Mouse (Mus musculus): ENCODE data around the gene Crat. TPM values are rescaled to one million over a fixed set of nuclear protein-coding genes. Genes with fewer than 3 reads are reported as not detected.

The Crat gene
- 22.5 and 25.0 TPM in 2 replicates for polyA plus RNA-seq (2015; fragmentation: Nextera tagmentation; extraction: Ambion mirVana)

GRCm38 (mm10) chr2:30415157-30415935, at the start of gene Crat:
Crat (minus strand) TSS chr2:30415813.
- Histone ChIP-seq H3K27me3 (no peaks in the 10 kb centered on the region), H3K4me1 (peaks cover 42% of the 10 kb centered on the region), H3K4me3 (peak within 1 kb of the TSS; percentile 90), H3K9me3 (no peaks in the 10 kb centered on the region), H3K9ac (peak within 1 kb of the TSS; percentile 95), H3K36me3 (no peaks in the 10 kb centered on the region), H3K4me2 (peak within 1 kb of the TSS; percentile 68), H3K27ac (peak within 1 kb of the TSS; percentile 98)
- ATAC-seq (ENCODE audit: insufficient number of reproducible peaks, insufficient read depth, low FRiP score, low TSS enrichment, low read depth): peak; percentile 80
- WGBS: under 1% methylated on average over 58 of the region's 58 CpGs

DNA sequence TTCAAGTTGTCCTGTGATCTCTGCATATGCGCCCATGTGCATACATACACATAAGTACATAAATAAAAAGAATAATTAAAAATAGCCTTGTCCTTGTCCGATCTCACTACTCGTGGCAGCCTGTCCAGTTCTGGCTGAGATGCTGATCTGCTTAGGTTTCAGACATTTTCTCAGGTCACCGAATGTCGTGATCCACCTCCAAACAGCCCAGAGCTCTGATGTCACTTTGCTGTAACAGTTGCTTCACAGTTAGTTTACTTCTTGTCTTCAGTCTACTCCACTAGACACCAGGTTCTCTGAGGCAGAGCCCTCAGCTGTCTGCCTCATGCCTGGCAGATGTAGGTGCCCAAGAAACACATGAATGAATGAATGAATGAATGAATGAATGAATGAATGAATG, 48.8 kb upstream of the Crat start:
- Histone ChIP-seq H3K4me3 (peak overlapping the region; percentile 27), H3K27ac (peak overlapping the region; percentile 87), H3K4me2 (peak overlapping the region; percentile 60), H3K27me3 (no peaks in the 10 kb centered on the region), H3K9me3 (no peaks in the 10 kb centered on the region), H3K4me1 (peaks cover 47% of the 10 kb centered on the region), H3K9ac (peak overlapping the region; percentile 49; the same call in 1 of the 2 replicates), H3K36me3 (no peaks in the 10 kb centered on the region)
- 66% methylated on average over 5 of the region's 5 CpGs for WGBS
- no peak for ATAC-seq (ENCODE audit: insufficient number of reproducible peaks, insufficient read depth, low FRiP score, low TSS enrichment, low read depth)

GRCm38 (mm10) chr2:30463904-30464330, 48.3 kb upstream of the Crat start:
- Histone ChIP-seq H3K4me1 (peaks cover 43% of the 10 kb centered on the region), H3K27me3 (no peaks in the 10 kb centered on the region), H3K9me3 (no peaks in the 10 kb centered on the region), H3K4me2 (peak overlapping the region; percentile 60), H3K4me3 (peak overlapping the region; percentile 27), H3K27ac (peak overlapping the region; percentile 87), H3K9ac (peak overlapping the region; percentile 49), H3K36me3 (peaks cover 5% of the 10 kb centered on the region; the same call in 1 of the 2 replicates)
- ATAC-seq (ENCODE audit: insufficient number of reproducible peaks, insufficient read depth, low FRiP score, low TSS enrichment, low read depth): peak; percentile 72
- 4% methylated on average over 9 of the region's 9 CpGs for WGBS

- Histone ChIP-seq H3K27ac (peak overlapping the region; percentile 87), H3K36me3 (peaks cover 6% of the 10 kb centered on the region; the same call in 1 of the 2 replicates), H3K4me3 (peak overlapping the region; percentile 27), H3K27me3 (no peaks in the 10 kb centered on the region), H3K9me3 (no peaks in the 10 kb centered on the region), H3K4me1 (peaks cover 38% of the 10 kb centered on the region), H3K9ac (peak overlapping the region; percentile 49), H3K4me2 (peak overlapping the region; percentile 60)
- ATAC-seq (ENCODE audit: insufficient number of reproducible peaks, insufficient read depth, low FRiP score, low TSS enrichment, low read depth): peak; percentile 48
- 25% methylated on average over 5 of the region's 5 CpGs for WGBS
Measured at GRCm38 (mm10) chr2:30463341-30463761, 47.7 kb upstream of the Crat start.

DNA sequence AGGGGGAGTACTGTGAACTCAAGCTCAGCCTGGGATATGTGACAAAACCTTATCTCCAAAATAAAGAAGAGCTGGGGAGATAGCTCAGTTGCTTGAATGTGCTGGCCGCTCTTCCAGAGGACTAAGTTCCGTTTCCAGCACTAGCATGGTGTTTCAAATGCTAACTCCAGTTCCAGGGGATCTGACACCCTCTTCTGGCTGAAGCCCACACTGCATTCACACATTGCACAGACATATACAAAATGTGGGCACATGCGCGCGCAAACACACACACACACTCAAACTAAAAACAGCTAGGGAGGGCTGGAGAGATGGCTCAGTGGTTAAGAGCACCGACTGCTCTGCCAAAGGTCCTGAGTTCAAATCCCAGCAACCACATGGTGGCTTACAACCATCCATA, 43.6 kb upstream of the Crat start:
- no peak overlapping the region for H3K4me3 ChIP-seq
- ATAC-seq (ENCODE audit: insufficient number of reproducible peaks, insufficient read depth, low FRiP score, low TSS enrichment, low read depth): no peak
- H3K27ac ChIP-seq: no peak overlapping the region
- no peaks in the 10 kb centered on the region for H3K9me3 ChIP-seq
- no peaks in the 10 kb centered on the region for H3K27me3 ChIP-seq
- WGBS: 91% methylated on average over 6 of the region's 6 CpGs
- H3K4me1 ChIP-seq: peaks cover 25% of the 10 kb centered on the region
- no peak overlapping the region for H3K9ac ChIP-seq
- no peak overlapping the region for H3K4me2 ChIP-seq
- H3K36me3 ChIP-seq: peaks cover 9% of the 10 kb centered on the region

GRCm38 (mm10) chr2:30458349-30458748, 42.7 kb upstream of the Crat start:
- no peaks in the 10 kb centered on the region for H3K27me3 ChIP-seq
- no peaks in the 10 kb centered on the region for H3K9me3 ChIP-seq
- peaks cover 16% of the 10 kb centered on the region for H3K4me1 ChIP-seq
- WGBS: 84% methylated on average over 6 of the region's 6 CpGs
- peaks cover 18% of the 10 kb centered on the region for H3K36me3 ChIP-seq
- no peak overlapping the region for H3K4me3 ChIP-seq
- H3K27ac ChIP-seq: peak overlapping the region; percentile 48; the same call in 1 of the 2 replicates
- no peak for ATAC-seq (ENCODE audit: insufficient number of reproducible peaks, insufficient read depth, low FRiP score, low TSS enrichment, low read depth)
- no peak overlapping the region for H3K4me2 ChIP-seq
- no peak overlapping the region for H3K9ac ChIP-seq

- H3K4me3 ChIP-seq: no peak overlapping the region
- H3K4me1 ChIP-seq: peaks cover 14% of the 10 kb centered on the region; the same call in 1 of the 2 replicates
- no peak overlapping the region for H3K27ac ChIP-seq
- no peaks in the 10 kb centered on the region for H3K27me3 ChIP-seq
- no peak overlapping the region for H3K4me2 ChIP-seq
- H3K9me3 ChIP-seq: no peaks in the 10 kb centered on the region
- H3K36me3 ChIP-seq: peaks cover 24% of the 10 kb centered on the region
- no peak for ATAC-seq (ENCODE audit: insufficient number of reproducible peaks, insufficient read depth, low FRiP score, low TSS enrichment, low read depth)
- no peak overlapping the region for H3K9ac ChIP-seq
- 73% methylated on average over 13 of the region's 13 CpGs for WGBS
Measured at GRCm38 (mm10) chr2:30456104-30456980, 40.7 kb upstream of the Crat start.

DNA sequence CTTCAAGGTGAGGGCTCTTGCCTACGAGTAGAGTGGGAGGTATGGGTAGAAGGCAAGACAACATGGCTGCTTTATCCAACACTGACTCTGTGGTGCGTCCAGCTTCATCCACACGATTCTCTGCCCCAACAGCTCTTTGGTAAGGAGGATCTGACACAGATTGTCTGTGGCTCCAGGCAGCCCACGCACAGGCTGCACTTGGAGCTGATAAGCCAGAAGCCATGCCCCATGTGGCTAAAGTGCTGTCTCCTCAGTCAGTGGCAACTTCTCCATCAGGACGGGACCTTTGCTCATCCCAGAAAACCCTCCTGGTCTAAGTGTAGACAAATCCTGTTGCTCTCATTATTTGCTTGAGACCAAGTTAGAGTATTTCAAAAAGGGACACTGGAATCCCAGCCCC, 39.0 kb upstream of the Crat start:
- ATAC-seq (ENCODE audit: insufficient number of reproducible peaks, insufficient read depth, low FRiP score, low TSS enrichment, low read depth): no peak
- H3K36me3 ChIP-seq: peaks cover 38% of the 10 kb centered on the region
- H3K9ac ChIP-seq: no peak overlapping the region
- H3K9me3 ChIP-seq: peaks cover 4% of the 10 kb centered on the region; the same call in 1 of the 2 replicates
- H3K4me1 ChIP-seq: peaks cover 16% of the 10 kb centered on the region; the same call in 1 of the 2 replicates
- no peaks in the 10 kb centered on the region for H3K27me3 ChIP-seq
- H3K4me2 ChIP-seq: no peak overlapping the region
- H3K27ac ChIP-seq: no peak overlapping the region
- H3K4me3 ChIP-seq: no peak overlapping the region
- 86% methylated on average over 5 of the region's 5 CpGs for WGBS

DNA sequence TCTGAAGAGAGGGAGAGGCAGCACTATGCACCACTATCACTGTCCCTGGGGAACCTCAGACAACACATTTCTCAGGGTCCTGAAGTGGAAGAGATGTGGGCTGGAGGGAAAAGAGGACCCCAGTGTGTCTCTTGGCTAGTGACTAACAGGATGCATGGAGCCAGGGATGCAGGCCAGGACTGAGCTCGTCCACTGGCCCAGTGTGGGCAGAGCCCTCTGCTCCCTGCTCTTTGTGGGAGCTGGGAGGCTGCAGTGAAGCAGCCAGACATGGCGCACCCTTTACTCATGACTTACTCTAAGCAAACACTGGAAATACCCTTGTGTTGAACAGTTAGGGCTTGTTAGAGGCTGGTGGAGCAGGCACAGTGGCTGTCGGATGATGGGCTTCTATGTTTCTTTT, 38.0 kb upstream of the Crat start:
- WGBS: 88% methylated on average over 3 of the region's 3 CpGs
- Histone ChIP-seq H3K9me3 (peaks cover 7% of the 10 kb centered on the region; the same call in 1 of the 2 replicates), H3K27me3 (no peaks in the 10 kb centered on the region), H3K4me2 (no peak overlapping the region), H3K4me3 (no peak overlapping the region), H3K36me3 (peaks cover 41% of the 10 kb centered on the region), H3K27ac (peak overlapping the region; percentile 16; the same call in 1 of the 2 replicates), H3K9ac (no peak overlapping the region), H3K4me1 (peaks cover 16% of the 10 kb centered on the region; the same call in 1 of the 2 replicates)
- ATAC-seq (ENCODE audit: insufficient number of reproducible peaks, insufficient read depth, low FRiP score, low TSS enrichment, low read depth): no peak

DNA sequence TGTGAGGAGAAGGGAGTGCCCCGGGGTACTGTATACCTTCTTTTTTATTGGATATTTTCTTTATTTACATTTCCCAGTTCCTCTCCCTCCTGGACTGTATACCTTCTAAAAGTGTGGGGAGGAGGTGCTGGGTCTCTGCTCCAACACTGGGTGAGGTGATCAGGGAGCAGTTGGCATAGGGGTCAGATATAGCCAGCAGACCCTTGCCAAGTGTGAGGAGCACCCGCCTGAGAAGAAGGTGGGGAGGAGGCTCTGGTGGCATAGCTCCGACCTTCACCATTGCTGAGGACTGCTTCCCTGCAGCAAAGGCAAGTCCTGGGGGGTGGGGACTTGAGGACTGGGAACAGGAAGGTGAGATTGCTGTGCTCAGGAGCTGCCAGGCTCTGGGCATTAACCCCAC, 35.9 kb upstream of the Crat start:
- Histone ChIP-seq H3K27me3 (no peaks in the 10 kb centered on the region), H3K9ac (0 out of 2 replicates have a peak overlapping the region, but pooled peaks have one; percentile 2), H3K4me2 (no peak overlapping the region), H3K27ac (no peak overlapping the region), H3K9me3 (peaks cover 7% of the 10 kb centered on the region; the same call in 1 of the 2 replicates), H3K4me1 (peaks cover 14% of the 10 kb centered on the region), H3K4me3 (no peak overlapping the region), H3K36me3 (peaks cover 61% of the 10 kb centered on the region)
- no peak for ATAC-seq (ENCODE audit: insufficient number of reproducible peaks, insufficient read depth, low FRiP score, low TSS enrichment, low read depth)
- WGBS: 79% methylated on average over 3 of the region's 3 CpGs

DNA sequence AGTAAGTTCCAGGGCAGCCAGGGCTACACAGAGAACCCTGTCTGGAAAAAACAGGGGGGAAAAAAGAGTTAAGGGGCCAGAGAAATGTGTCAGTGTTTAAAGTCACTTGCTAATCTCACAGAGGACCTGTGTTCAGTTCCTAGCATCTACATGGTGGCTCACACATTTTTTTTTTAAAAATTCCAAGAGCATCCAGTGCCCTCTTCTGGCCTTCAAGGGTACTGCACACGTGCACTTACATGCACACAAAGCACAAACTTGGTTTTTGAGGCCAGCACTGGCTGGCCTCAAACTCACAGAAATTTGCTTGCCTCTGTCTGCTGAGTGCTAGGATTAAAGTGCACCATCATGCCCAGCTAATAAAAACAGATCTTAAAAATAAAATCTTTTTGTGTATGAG, 34.9 kb upstream of the Crat start:
- 69% methylated on average over 1 of the region's 1 CpGs for WGBS
- H3K27me3 ChIP-seq: no peaks in the 10 kb centered on the region
- no peak overlapping the region for H3K4me3 ChIP-seq
- peaks cover 9% of the 10 kb centered on the region for H3K4me1 ChIP-seq
- no peak overlapping the region for H3K4me2 ChIP-seq
- H3K9ac ChIP-seq: no peak overlapping the region
- H3K27ac ChIP-seq: no peak overlapping the region
- H3K36me3 ChIP-seq: peaks cover 71% of the 10 kb centered on the region
- no peak for ATAC-seq (ENCODE audit: insufficient number of reproducible peaks, insufficient read depth, low FRiP score, low TSS enrichment, low read depth)
- H3K9me3 ChIP-seq: peaks cover 7% of the 10 kb centered on the region; the same call in 1 of the 2 replicates
